Mouse (Mus musculus) kidney, embryonic 16.5 days (tissue): Measurements from ENCODE around the gene Scaf4. TPM values are rescaled to one million over a fixed set of nuclear protein-coding genes. Genes with fewer than 3 reads are reported as not detected.
"Not testable (repeated sequence)": the region's sequence is repeated elsewhere in the genome, so short reads cannot be mapped to it uniquely, and the experiment has no call there.

Experiments used
- ATAC-seq: fragments of 200-750 bp; cut with Nextera tagmentation; 2 replicates; pipeline ENCODE4 v1.8.0; 2017; ENCODE audit warnings: moderate TSS enrichment; ENCODE audit not compliant: low FRiP score, low TSS enrichment
- H3K27ac ChIP-seq: fragments of 300-500 bp; sonication (generic); 2 replicates; pipeline ENCODE4 v1.5.1; 2014; ENCODE audit warnings: low read length
- H3K27me3 ChIP-seq: fragments of 300-500 bp; sonication (generic); 2 replicates; pipeline ENCODE4 v1.6.1; 2014; ENCODE audit warnings: low read length, control low read depth, mixed read lengths; ENCODE audit not compliant: insufficient read depth
- H3K36me3 ChIP-seq: fragments of 300-500 bp; sonication (generic); 2 replicates; pipeline ENCODE4 v1.6.1; 2014; ENCODE audit warnings: low read length, control low read depth, mixed read lengths; ENCODE audit not compliant: insufficient read depth
- H3K4me1 ChIP-seq: fragments of 300-500 bp; sonication (generic); 2 replicates; pipeline ENCODE4 v1.6.1; 2014; ENCODE audit warnings: low read length, control low read depth, mixed read lengths; ENCODE audit not compliant: insufficient read depth
- H3K4me2 ChIP-seq: fragments of 300-500 bp; sonication (generic); replicated peaks from 2 replicates; pipeline ENCODE4 v1.6.1; 2014; ENCODE audit warnings: low read depth, low read length
- H3K4me3 ChIP-seq: fragments of 300-500 bp; sonication (generic); 2 replicates; pipeline ENCODE4 v1.5.1; 2014; ENCODE audit warnings: mild to moderate bottlenecking, low read length
- H3K9ac ChIP-seq: fragments of 300-500 bp; sonication (generic); replicated peaks from 2 replicates; pipeline ENCODE4 v1.6.1; 2014; ENCODE audit warnings: low read length
- H3K9me3 ChIP-seq: fragments of 300-500 bp; sonication (generic); 2 replicates; pipeline ENCODE4 v1.6.1; 2016; ENCODE audit warnings: low read length, control low read depth
- WGBS: fragments of 180-500 bp; shearing (Covaris S2); extraction: QIAGEN DNeasy Blood & Tissue Kit; methylation state at CpG from one replicate; pipeline ENCODE4 v1.1.7; 2014; 5-methylcytosine and 5-hydroxymethylcytosine counted together
- polyA plus RNA-seq: library from polyadenylated mRNA; unstranded; fragments of >200 nt; fragmentation: Nextera tagmentation; extraction: Ambion mirVana; gene quantifications from 2 replicates; pipeline ENCODE4 v1.2.1, GENCODE M21; 2015

The Scaf4 gene
- polyA plus RNA-seq, 1 experiment from 2014 or later = 22.1 TPM

DNA sequence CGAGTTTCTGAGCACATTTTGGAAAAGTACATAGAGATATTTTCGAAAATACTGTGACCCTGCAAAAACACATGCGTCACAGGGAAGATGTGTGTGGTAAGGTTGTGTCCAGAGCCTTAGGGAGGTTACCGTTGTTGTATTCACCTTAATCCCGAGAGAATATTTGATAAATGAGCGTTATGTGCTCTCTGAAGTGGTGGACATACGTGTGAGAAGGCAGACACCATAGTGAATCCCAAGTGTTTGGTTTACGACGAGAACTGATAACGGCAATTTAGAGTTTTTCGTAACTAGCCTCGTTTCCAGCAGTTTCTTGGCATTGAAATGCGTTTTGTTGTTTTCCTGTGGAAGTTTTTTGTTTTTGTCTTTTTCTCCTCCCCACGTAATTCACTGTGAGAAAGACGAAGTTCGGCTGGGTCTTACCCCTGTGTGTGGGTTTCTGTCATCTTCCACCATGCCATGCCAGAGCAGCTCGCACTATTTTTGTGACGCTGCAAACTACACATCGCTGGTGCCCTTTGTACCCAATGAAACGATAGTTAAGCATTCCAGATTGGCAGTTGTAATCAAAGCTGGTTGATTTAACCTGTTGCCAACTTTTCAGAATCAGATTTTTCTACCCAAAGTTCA is 62.7 kb downstream of the Scaf4 start:
- WGBS = 2% methylated on average over 20 of the region's 20 CpGs

GRCm38 (mm10) chr16:90220892-90221431 is 63.3 kb downstream of the Scaf4 start:
- Histone ChIP-seq H3K4me1 (peaks cover 20% of the 10 kb centered on the region), H3K4me2 (peak overlapping the region; percentile 92)
- under 1% methylated on average over 23 of the region's 52 CpGs for WGBS

More for the DNA sequence above, 62.7 kb downstream of the Scaf4 start:
- H3K4me3 ChIP-seq = peak overlapping the region; percentile 95
- no peaks in the 10 kb centered on the region for H3K27me3 ChIP-seq
- ATAC-seq = no peak
- H3K9me3 ChIP-seq = no peaks in the 10 kb centered on the region
- H3K9ac ChIP-seq = peak overlapping the region; percentile 95
- peaks cover 21% of the 10 kb centered on the region for H3K36me3 ChIP-seq
- H3K4me2 ChIP-seq = peak overlapping the region; percentile 92
- H3K27ac ChIP-seq = peak overlapping the region; percentile 91
- H3K4me1 ChIP-seq = peaks cover 20% of the 10 kb centered on the region

DNA sequence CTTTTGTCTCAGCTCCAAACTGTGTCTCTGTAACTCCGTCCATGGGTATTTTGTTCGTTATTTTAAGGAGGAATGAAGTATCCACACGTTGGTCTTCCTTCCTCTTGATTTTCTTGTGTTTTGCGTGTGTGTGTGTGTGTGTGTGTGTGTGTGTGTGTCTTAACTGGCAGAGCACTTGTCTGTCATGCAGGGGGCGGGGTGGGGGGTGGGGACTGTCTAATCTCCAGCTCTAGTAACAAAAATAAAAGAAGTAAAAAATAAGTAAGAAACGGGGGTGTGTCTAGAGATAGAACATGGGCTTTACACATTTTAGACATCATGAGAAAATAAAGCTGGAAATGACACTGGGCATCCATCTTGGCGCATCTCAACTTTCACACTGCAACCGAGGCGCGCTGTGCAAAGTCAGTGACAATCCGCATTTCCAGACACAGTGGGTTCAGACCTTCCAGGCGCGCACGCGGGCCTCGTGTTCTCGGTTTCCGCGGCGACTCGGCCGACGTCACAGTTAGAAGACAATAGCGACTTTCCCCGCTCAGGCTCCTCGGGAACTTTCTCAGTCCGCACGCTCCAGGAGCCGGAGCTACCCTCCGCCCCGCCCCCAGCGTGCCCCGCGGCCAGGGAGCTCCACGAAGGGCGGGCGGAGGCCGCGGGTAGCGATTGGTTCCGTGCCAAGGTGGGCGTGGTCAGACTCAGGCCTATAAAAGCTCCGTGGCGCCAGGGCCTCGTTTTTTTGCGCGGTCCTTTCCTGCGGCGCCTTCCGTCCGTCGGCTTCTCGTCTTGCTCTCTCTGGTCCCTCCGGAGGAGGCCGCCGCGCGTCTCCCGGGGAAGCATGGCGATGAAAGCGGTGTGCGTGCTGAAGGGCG is 64.0 kb downstream of the Scaf4 start, which contains the start of gene Sod1:
Sod1 (plus strand) TSS at position 729 of the 866 bp plus-strand sequence.
- peak; percentile 96 for ATAC-seq
- H3K4me3 ChIP-seq = peak within 1 kb of the TSS; percentile 95
- peaks cover 20% of the 10 kb centered on the region for H3K4me1 ChIP-seq
- H3K27me3 ChIP-seq = no peaks in the 10 kb centered on the region
- WGBS = 1% methylated on average over 63 of the region's 63 CpGs
- no peaks in the 10 kb centered on the region for H3K9me3 ChIP-seq
- peak within 1 kb of the TSS; percentile 95 for H3K9ac ChIP-seq
- H3K4me2 ChIP-seq = peak within 1 kb of the TSS; percentile 92
- H3K27ac ChIP-seq = peak within 1 kb of the TSS; percentile 91
- peaks cover 13% of the 10 kb centered on the region; the same call in 1 of the 2 replicates for H3K36me3 ChIP-seq

More at GRCm38 (mm10) chr16:90220892-90221431, 63.3 kb downstream of the Scaf4 start:
- ATAC-seq = peak; percentile 77
- Histone ChIP-seq H3K36me3 (peaks cover 18% of the 10 kb centered on the region), H3K9me3 (no peaks in the 10 kb centered on the region), H3K27ac (peak overlapping the region; percentile 91), H3K4me3 (peak overlapping the region; percentile 95), H3K27me3 (no peaks in the 10 kb centered on the region), H3K9ac (peak overlapping the region; percentile 95)

DNA sequence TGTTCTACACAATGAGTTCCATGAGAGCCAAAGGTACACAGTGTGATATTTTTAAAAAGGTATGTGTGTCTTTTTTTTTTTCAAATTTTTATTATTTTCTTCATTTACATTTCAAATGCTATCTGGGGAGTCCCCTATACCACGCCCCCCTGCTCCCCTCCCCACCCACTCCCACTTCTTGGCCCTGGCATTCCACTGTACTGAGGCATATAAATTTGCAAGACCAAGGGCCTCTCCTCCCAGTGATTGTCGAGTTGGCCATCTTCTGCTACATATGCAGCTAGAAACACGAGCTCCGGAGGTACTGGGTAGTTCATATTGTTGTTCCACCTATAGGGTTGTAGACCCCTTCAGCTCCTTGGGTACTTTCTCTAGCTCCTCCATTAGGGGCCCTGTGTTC is 64.9 kb downstream of the Scaf4 start:
- not testable (repeated sequence) for ATAC-seq, H3K9me3 ChIP-seq, H3K9ac ChIP-seq, H3K4me2 ChIP-seq, H3K36me3 ChIP-seq, H3K4me3 ChIP-seq, H3K27ac ChIP-seq, H3K27me3 ChIP-seq
- 69% methylated on average over 4 of the region's 4 CpGs for WGBS
- H3K4me1 ChIP-seq = peaks cover 20% of the 10 kb centered on the region

DNA sequence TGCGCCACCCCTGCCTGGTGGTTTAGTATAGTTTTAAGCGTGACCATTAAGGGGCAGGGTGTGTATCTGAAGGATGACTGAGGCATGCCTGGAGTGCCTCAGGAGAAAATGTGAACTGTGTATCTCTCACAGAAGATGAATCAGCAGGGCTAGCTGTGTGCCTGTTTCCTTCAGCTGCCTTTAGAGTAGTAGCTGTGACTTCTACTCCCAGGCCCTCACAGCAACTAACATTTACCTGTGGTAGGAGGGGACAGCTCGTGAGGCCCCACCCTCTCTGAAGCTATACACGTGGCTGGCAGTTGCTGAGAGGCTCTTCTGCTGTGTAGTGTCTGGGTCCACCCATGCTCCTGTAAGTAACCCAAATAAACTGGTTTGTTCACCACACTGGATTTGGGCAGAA is 66.4 kb downstream of the Scaf4 start:
- Histone ChIP-seq H3K36me3 (no peaks in the 10 kb centered on the region), H3K9ac (no peak overlapping the region), H3K27me3 (no peaks in the 10 kb centered on the region), H3K9me3 (no peaks in the 10 kb centered on the region), H3K27ac (no peak overlapping the region), H3K4me2 (no peak overlapping the region), H3K4me3 (no peak overlapping the region), H3K4me1 (peaks cover 14% of the 10 kb centered on the region)
- no peak for ATAC-seq
- 64% methylated on average over 4 of the region's 4 CpGs for WGBS

- Histone ChIP-seq H3K27ac (no peak overlapping the region), H3K4me1 (peaks cover 10% of the 10 kb centered on the region), H3K4me3 (no peak overlapping the region), H3K36me3 (no peaks in the 10 kb centered on the region), H3K9ac (no peak overlapping the region), H3K9me3 (no peaks in the 10 kb centered on the region), H3K27me3 (no peaks in the 10 kb centered on the region), H3K4me2 (no peak overlapping the region)
- 66% methylated on average over 3 of the region's 3 CpGs for WGBS
- no peak for ATAC-seq
Observed at GRCm38 (mm10) chr16:90217356-90217755, 66.9 kb downstream of the Scaf4 start.

- peaks cover under 1% of the 10 kb centered on the region; the same call in 1 of the 2 replicates for H3K4me1 ChIP-seq
- no peaks in the 10 kb centered on the region for H3K27me3 ChIP-seq
- H3K36me3 ChIP-seq = no peaks in the 10 kb centered on the region
- H3K4me2 ChIP-seq = no peak overlapping the region
- H3K9me3 ChIP-seq = no peaks in the 10 kb centered on the region
- 82% methylated on average over 2 of the region's 2 CpGs for WGBS
- no peak overlapping the region for H3K27ac ChIP-seq
- H3K9ac ChIP-seq = no peak overlapping the region
- ATAC-seq = no peak
- no peak overlapping the region for H3K4me3 ChIP-seq
Observed at GRCm38 (mm10) chr16:90216414-90216813, 67.9 kb downstream of the Scaf4 start.

DNA sequence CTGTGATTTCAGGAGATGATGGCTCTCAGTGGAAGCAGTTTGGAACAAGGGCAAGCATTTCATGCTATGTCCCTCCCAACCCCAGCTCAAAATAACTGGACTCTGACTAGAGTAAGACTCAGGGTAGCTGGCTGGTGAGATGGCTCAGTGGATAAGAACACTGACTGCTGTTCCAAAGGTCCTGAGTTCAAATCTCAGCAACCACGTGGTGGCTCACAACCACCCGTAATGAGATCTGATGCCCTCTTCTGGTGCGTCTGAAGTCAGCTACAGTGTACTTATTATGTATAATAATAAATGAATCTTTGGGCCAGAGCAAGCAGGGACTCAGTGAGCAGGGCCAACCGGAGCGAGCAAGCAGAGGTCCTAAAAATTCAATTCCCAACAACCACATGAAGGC is 68.4 kb downstream of the Scaf4 start:
- ATAC-seq, H3K4me1 ChIP-seq: not testable (repeated sequence)

DNA sequence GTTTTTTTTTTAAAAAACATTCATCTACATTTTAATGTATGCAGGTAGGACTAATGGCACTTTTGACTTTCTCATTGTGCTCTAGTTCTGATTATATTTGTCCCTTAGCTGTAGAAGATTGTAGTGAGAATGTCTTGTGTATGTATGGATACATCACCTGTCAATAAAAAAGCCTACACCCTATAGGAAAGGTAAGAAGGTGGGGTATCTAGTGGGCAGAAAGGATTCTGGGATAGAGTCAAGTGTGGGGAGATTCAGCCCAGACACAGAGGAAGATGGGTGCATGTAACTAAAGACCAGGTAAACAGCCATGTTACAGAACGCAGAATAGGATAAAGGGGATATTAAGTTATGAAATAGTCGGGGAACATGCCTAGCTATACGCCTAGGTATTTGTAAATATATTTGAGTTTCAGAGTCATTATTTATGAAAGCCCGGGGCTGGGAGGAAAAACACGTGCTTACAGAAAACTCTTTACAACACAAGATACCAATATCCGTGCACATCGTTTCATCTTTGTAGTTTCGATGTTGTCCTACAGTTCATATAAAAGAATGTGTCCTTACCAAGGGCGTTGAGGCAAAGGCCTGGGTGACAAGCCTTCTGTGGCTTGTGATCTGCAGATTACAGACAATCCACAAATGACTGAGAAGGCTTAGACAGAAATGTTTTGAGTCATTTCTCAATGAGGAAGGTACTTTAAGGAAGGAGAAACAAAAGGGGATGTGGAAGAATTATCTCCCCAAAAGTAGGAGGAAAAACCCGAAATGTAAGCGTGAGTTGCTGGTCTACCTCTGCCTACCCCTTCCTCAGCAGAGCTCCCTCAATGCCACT is 69.4 kb downstream of the Scaf4 start:
- H3K27me3 ChIP-seq = no peaks in the 10 kb centered on the region
- H3K4me2 ChIP-seq = no peak overlapping the region
- WGBS = 91% methylated on average over 11 of the region's 11 CpGs
- H3K27ac ChIP-seq = no peak overlapping the region
- H3K4me3 ChIP-seq = no peak overlapping the region
- no peaks in the 10 kb centered on the region for H3K4me1 ChIP-seq
- H3K9ac ChIP-seq = no peak overlapping the region
- no peaks in the 10 kb centered on the region for H3K9me3 ChIP-seq
- no peaks in the 10 kb centered on the region for H3K36me3 ChIP-seq
- ATAC-seq = no peak

More for the DNA sequence above, 68.4 kb downstream of the Scaf4 start:
- not testable (repeated sequence) for H3K27me3 ChIP-seq, H3K4me2 ChIP-seq, H3K36me3 ChIP-seq, H3K9me3 ChIP-seq, H3K27ac ChIP-seq, H3K9ac ChIP-seq, H3K4me3 ChIP-seq
- 94% methylated on average over 5 of the region's 5 CpGs for WGBS
